Mouse (Mus musculus) embryo, embryonic 11.5 days (tissue): ENCODE measurements around the gene Serp2.
"Not testable (repeated sequence)": the region's sequence is repeated elsewhere in the genome, so short reads cannot be mapped to it uniquely, and the experiment has no call there.

Experiments
- DNase-seq: peaks from one replicate; pipeline ENCODE4 v3.0.0-alpha.2; 2012; ENCODE audit warnings: low read depth, low spot score

Serp2 gene

DNA sequence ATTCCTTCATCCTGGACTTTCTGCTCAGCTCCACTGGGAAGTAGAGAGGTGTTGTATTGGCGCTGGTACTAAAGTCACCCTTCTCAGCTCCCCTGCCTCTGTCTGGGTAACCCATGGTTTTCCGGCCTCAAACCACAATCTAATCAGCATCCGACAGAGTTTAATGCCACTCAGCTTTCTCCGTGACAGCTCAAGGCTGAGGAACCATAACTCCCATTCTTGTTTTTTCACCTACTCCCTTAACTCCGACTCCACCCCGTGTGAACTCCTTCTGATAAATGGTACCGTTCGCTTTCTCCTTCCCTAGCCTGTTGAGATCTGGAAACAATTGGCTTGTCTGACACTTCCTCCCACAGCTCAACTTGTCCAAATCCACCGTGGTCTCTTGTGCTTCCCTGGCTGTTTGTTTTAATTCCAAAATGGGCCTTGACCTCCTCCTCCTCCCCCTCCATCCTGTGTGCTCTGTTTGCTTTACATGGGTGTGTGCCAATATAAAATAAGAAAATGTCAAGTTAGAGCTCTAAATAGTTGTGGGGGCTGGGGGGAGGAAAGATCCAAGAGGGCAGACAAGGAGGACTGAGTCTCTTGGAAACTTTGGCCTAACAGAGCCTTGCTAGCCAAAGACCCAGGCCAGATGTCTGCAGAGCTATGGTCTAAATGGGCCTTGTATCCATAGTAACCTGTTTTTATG is 12.7 kb upstream of the Serp2 start:
- no peak for DNase-seq

DNA sequence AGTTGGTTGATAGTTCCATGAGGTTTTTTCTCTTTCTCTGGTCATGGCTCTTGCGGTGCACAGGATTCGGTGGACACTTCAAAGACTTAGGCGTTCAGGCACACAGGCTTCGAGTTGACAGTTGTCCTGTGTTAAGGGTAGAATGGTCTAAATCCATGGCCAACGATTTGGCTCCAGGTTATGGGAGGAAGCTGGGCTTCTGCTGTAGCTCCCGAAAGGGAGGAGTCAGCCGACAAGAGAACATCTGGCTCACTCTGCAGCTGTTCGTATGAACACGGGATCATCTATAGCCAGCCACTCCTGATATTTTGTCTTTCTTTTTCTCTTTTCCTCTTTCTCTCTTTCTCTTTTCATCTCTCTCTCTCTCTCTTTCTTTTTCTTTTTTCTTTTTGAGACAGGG is 11.9 kb upstream of the Serp2 start:
- DNase-seq: no peak

DNA sequence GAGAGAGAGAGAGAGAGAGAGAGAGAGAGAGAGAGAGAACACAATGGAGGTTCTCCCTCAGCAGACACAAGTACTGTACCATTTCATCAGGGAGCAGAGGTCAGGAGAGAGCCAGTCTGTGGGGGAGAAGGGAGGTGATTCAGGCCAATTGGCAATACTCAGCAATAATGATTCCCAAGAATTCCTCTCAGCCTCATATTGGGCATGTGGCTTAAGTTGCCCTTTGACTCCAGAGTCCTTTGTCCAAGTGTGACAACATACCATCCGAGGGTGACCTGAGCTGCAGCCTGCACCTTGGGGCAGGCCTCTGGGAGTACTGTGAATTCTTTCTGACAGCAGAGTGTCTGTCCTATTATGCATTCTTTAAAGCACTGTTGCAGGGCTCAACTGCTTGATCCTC is 10.6 kb upstream of the Serp2 start:
- DNase-seq: no peak

DNA sequence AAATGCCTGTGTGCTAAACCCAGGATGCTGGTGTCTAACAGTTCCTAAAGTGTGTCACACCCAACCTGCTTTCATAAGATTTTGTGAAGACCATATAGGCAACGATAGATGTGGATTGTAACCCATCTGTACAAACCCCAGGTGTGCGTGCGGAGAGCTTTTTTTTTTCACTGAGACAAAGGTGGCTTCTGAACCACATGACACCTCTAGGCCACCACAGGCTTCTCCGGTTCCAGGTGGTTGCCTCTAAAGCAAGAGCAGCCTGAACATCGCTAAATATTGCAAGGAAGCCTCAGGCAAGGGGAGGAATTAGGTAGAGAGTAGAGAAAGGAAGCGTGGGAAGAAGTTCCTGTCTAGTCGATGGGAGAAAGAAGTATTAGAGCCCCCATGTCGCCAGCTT is 10.0 kb upstream of the Serp2 start:
- no peak for DNase-seq

DNA sequence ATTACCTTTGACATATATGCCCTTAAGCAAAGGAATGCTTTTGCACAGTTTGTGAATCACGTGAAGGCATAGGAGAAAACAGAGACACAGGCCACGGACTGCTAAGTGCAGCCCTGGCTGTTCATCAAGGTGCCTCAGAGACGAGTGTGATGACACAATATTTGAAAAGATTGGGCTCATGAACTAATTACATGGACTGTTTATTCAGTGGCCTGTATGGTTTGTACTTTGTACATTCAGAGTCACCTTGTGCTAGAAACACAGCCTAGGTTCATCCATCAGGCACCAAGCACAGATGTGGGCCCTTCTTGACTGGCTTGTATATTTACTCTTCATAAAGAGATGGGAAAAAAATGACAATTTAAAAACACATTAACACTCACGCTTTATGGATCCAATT is 9.5 kb upstream of the Serp2 start:
- DNase-seq: no peak

DNA sequence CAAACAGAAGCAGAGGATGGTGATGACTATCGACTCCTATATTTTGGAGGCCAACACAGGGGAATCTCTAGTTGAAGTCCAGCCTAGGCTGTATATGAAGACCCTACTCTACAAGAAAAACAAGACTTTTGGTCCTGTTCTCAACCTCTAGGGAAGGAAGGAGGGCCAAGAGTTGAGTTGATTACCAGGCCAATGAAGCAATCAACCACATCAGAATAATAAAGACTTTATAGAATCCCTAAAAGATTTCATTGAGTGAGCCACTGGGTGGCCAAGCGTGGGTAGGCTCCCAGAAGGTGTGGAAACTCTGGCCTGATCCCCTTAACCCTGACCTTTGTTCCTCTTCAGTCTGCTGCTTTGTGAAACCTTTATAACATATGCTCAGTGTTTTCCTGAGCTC is 2.5 kb upstream of the Serp2 start:
- no peak for DNase-seq

DNA sequence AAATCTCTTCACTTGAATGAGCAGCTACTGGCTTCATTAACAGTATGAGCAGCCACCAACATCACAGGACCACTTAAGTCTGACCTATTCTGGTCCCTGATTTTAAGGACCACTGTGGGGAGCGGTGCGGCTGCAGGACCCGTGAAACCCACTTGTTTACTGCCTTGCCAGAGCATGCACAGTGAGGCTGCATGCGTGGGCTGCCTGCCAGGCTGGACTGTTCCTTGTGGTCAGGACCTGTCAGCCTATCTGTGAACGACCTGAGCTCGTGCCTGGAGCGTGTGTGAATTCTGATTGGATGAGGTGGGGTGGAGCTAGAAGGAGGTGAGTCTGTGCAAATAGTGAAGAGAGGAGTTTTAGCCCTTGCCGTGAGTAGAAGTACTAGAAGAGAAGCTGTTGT is 1.5 kb upstream of the Serp2 start:
- DNase-seq: not testable (repeated sequence)

DNA sequence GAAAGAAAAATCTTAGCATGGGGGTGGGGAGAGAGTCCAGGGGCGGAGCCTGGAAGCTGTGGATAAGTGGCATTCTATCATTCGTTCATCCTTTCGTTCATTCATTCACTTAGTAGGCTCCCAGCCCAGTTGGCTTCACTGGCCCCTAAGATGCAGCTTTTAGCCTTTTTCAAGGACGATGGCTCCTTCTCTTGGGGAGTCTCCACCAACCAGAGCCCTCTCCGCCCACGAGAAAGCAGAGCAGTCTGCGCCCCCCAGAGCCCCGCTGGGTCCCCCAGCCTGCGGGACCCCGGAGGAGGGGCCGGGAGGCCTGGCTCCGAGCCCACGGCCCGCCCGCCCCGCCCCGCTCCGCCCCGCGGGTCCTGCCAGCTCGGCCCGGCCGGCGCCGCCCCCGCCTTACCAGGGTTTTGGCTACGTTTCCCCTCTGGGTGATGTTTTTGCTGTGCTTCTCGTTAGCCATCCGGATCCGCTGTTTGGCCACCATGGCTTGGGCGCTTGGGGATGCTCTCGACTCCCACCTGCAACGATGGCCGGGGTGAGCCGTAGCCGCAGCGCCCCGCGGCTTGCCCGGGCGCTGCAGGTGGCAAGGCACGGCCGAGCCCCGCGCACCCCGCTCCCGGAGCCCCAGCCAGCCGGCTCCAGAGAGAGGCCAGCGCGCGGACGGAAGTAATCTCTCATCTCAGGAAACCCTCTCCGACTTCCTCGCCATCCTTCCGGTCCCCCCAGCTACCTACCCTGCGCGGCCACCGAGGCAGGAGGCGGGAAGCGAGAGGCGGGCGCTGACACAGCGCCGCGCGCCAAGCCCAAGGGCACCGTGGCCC is 448 bp downstream of the Serp2 start:
- DNase-seq: no peak

DNA sequence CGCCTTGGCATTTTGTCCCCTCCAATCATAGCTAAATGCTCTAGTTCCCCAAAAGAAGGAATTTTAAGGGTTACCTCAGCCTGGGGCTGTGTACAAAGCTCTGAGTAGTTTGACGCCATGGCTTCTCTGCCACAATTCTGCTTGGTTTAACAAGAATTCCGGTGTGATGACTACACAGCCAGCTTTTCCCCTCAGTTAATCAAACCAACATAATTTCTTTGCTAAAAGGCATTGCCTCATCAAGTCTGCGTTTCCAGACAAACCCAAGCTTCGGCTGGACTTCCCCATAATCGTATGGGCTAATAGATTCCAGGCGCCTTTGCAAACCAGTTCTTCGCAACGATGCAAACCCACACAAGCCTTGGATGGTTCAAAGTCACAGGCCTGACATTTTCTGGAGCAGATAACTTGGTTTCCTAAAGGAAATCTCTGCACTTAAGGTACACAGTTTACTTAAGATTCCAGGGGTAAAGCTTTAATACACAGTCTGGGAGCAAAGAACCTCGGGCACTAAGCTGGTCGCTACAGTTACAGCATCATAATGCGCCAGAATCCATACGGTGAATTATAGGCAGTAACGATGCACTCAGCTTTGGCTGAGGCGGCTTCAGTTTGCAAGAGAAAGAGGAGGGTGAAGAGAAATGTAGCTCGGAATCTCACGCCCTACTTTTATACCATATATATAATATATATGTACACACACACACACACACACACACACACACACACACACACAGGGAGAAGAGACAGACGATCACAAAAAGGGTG is 1.2 kb downstream of the Serp2 start:
- no peak for DNase-seq

DNA sequence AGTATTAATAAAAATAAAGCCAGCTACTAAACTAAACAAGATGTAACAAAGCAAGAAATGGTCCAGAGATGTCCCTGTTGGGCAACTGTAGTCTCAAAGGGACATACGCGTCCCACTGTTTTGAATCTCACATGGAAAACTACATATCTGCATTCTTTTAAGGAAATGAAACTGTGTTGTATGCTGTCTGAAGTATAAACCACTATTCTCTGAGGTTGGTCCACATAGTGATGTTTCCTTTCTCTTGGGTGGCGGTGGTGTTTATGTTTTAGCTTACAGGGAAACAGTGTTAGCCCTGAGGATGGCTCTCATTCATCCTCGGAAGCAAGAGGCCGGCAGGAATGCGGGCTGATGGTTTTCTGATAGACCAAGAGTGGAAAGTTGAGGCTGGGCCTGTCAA is 12.6 kb downstream of the Serp2 start:
- no peak for DNase-seq

DNA sequence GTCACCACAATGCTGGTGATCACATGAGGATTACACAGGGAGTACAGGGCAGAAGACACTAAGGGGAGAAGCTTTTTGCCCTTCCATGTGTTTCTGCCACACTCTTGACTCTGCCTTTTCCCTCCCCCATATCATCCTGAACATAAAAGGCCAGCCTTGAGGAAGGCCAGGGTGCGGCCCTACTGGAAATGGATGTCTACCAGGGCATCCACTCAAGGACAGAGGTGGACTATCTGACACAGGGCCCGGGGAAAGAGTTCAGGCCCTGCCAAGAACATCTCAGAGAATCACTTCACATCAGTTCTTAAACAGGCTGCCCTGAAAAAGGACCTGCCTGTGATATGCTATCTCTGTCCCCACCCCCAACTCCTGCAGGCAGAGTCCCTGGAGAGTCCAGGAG is 15.3 kb downstream of the Serp2 start:
- no peak for DNase-seq

DNA sequence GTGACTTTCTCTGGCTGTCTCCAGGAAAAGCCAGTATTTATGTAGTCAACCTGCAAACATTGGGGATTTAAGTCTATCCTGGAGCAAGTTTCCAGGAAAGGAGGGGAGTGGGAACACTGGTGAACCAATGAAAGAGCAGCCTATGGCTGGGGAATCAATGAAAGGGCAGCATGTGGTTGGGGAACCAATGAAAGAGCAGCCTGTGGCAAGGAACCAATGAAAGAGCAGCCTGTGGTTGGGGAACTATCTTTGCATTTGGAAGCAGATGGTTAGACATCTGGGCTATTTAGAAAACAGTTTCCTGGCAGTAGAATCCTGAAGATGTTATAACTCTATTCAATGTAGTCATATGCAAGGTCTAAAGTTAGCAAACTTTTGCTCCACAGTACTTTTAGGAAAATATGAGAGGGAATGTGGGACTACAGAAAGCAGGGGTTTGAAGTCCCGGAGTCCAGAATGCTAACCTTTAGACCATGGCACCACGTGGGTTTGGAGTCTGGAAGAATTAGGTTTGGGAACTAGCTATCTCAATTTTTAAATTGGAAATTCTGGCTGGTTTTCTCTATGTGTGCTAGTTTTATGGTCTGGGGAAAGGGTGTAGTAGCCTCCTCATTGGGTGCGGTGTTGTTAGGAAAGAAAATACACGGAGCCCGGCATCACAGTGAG is 16.6 kb downstream of the Serp2 start:
- no peak for DNase-seq

DNA sequence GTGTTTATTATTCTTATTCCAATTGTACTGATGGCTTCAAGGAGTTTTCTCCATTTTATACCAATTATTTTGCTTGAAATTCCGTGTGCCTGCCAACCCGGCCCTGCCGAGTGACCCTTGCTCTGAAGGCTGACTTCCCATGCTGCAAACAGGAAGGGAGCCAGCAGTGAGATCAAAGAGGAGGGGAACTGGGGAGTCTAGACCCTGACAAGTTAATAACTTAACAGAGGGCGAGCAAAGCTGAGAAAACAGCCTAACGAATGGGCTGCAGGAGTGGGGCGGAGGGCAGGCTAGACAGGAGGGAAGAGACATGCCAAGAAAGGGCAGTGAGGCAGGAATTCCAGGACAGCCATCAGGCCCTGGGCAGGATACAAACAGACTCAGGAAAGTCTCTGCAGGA is 19.8 kb downstream of the Serp2 start:
- no peak for DNase-seq

DNA sequence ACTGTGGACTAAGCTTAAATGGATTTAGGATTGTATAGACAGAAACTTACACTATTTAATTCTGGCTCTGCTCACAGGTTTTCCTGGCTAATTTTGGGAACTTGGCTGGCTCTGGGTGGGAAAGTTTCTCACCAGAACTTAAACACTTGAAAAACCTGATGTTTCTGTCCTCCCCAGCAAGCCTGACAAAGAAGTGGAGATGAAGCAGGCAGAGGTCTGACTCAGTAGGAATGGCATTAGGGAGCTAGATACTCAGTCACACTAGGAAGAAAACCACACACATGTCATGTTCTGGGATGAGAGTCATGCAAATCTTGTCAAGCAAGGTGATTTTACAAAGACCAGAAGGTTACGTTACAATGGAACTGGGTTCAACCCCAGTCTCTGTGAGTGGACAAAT is 21.6 kb downstream of the Serp2 start:
- DNase-seq: no peak

DNA sequence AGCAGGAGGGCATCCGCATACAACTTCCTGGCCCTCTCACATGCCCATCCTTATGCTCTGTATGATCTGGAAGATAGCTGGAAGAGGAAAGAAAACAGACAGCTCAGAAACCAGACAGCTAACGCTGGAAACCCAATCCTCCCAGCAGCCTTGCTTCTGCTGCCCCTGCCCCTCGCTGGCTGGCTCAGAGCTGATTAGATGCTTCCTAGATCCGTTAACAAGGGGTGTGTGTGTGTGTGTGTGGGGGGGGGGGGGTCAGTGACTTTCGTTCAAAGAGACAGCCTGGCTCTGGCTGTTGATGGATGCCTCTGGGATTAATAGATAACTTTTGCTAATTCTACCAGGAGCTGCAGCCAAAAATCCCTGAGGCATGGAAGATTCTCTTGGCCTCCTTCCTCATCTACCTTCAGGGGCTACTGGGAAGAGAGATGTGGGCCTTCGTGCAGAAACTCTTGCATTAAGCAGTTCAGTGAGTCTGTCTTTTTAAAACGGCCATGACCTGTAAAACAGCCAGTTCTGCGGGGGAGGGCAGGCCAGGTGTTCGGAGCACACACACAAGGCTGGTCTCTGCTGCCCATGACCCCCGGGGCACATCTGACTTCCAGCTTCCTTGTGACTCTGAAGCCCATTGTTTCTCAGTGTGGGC is 23.4 kb downstream of the Serp2 start:
- no peak for DNase-seq

DNA sequence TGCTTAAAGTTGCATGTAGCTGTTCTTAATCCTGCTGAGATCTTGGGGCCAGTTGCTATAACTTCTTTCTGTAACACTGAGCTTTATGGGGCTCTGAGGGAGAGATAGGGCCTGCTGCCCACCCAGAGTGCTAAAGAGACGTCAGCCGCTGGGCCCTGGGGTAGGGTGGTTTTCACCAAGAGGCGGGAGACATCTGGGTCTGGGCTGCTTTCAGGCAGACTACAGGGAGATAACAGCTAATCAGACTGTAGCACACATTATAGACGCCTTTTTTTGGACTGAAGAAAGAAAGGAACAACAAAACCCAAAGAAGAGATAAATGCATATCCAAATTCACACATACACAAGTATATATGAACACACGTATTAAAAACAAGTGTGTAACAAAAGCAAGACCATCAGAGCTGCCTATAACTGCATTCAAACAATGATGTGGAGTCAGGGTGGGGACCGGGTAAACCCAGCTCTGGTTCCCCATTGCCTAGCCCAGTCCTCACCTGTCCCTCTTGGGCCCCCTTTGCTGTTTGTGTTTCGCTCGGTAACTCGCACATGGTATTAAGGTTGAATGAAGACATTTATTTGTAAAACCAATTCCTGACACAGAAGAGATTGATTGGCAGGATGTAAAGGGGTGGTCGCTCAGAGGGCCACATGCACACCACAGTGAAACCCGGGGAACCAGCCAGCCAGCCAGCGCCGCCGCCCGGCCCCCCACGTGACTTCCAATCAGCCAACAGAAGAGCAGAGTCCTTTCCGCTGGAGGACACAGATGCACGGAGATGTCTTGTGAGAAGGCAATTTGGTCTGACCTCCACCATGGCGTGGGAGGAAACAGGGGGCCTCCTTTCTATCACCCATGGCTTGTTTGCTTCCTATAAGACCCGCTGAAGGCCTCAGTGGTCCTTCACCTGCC is 24.2 kb downstream of the Serp2 start:
- DNase-seq: no peak

DNA sequence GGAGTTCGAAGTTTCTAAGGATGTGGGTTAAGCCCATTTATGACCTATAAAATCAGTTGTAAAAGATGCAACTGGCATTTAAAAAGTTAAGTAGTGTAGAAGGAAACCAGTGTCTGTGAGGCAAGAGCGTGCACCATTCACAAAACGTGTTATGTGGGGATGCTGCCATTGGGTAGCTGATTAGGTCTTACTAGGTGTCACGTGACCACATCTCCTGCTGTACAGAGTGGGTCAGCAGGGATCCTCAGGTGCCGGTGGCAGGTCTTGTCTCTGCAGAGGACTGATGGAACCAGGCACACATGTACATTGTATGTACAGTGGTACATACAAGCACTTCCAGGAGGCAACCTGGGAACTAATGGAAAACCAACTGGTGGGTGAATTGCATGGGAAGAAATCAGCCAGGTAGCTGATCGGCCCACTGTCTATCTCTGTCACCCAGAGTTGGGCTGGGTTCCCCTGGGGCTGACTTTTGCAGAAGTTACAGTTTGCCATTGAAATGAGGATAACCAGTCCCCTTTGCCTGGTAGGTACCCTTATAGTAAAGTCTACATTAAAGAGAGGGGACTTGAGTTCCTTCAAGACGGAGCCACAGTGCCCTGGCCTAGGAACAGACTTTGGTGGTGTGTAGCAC is 25.5 kb downstream of the Serp2 start:
- no peak for DNase-seq

DNA sequence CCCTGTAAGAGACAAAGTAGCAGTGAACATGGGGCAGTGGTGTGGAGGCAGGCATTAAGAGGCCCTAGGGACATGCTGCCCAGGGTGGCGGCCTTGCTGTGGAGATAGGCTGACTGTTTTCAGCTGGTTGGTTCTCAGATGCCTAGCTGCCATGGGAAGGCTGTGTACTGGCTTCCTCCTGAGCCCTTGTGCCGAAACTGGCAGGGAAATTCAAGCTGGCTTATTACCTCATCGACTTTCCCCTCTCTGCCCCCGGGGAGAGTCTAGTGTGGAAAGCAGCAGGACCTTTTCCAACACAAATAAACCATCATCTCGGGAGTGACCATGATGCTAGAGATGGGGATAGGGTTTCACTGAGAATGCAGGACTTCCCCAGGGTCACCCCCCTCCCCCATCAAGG is 28.0 kb downstream of the Serp2 start:
- DNase-seq: no peak

DNA sequence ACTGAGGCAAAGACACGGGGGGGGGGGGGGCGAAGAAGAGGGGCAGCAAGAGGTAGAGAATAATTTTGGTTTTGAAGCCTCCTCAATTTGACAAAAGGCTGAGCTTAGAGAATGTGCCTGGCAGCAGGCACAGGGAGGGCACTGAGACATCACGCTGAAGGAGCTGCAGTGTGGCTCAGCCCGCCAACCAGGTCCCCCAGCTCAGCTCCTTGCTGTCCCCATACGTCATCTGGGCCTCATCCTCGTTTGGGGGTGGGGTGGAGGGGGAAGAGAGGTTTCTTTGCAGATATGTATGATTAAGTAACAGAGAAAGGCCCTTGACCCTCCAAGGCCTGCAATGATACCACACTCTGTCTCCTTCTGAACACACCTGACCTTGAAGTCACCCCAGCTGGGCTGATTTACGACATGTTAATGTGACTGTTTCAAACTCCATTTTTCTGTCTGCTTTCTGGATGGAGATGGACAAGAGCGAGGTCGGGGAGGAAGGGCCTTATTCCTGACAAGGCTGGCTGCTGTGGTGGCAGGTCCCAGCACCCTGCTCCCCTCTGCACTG is 28.9 kb downstream of the Serp2 start:
- no peak for DNase-seq
